Mouse (Mus musculus) T-cell, adult 2 months (primary cell): ENCODE measurements around the gene Ift57.

ENCODE experiments used
- DNase-seq: peaks from one replicate; pipeline ENCODE4 v3.0.0; 2022; ENCODE audit warnings: low spot score

Ift57 gene

DNA sequence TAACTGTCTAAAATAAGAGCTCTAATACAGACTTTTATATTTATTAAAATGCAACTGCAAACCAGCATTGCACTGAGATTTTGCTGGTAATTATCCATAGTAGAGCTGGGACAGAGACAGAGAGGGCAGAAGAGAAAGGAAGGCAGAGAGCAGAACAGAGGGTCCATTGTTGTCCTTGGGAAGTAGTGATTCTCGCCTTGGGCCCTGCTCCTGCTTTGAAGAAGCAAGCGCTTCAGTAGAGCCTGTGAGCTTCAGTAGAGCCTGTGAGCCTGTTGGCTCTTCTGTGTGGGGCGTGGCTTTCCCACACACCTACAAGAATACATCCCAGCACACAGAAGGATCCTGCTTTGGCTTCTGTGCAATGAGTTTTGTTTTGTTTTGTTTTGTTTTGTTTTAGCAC is 54.3 kb downstream of the Ift57 start:
- DNase-seq, result no peak

GRCm38 (mm10) chr16:49760517-49761203 is 61.6 kb downstream of the Ift57 start:
- DNase-seq, result no peak

DNA sequence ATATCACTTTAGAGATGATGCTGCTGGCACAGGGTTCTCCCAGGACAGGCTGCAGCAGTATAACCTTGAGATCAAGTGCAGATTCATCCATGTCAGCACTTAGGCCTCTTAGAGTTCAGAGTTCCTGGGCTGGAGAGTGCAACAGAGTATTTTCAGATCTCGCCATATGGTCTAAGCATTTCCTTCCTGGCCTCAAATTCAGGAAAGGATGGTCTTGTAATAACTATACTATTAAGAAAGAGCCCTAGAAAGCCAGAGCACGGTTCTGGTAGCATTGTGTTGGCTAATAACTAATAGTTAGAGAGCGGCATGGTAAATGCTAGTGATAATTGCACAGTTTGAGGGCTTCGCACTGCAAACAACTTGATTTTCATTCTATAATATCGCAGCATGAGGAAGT is 62.9 kb downstream of the Ift57 start:
- no peak for DNase-seq

- peak; percentile 75 for DNase-seq
Measured at GRCm38 (mm10) chr16:49766326-49766725, 67.3 kb downstream of the Ift57 start.

- no peak for DNase-seq
Measured at GRCm38 (mm10) chr16:49768491-49769031, 69.5 kb downstream of the Ift57 start.

GRCm38 (mm10) chr16:49769831-49770261 is 70.8 kb downstream of the Ift57 start:
- DNase-seq, result no peak

DNA sequence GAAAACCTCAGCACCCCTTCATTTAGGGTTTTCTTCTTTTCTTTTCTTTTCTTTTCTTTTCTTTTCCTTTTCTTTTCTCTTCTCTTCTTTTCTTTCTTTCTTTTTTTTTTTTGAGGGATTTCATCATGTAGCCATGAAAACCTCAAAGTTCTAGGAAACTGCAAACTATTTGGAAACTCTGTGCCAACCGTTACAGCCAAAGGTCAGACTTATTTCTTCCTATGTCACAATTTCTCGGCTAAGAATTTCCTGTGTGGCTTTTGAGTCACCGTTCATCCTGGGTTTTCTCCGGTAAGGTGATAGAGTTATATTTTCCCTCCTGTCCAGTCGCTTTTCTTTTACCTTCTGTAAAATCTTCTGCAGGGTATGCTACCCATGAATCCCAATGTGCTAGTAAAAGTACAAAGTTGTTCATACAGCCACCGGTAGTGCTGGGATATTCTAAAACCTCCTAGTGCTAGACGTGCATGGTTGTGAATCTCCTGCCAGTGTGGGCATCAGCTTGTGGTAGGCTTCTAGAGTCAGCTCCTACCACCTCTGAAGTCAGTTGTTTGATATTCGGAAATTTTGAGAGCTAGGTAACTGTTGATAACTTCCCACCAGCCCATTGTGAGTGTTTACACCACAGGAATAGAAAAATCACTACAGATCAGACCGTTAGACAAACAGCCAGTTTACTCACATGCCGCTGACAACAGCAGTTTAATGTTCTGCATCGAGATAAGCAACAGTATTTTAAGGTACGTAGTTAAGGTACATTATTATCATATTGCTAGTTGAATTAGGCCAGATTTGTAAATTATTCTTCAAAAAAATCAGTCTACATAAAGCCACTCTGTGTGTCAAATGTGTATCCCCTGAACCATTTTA is 71.5 kb downstream of the Ift57 start:
- no peak for DNase-seq

DNA sequence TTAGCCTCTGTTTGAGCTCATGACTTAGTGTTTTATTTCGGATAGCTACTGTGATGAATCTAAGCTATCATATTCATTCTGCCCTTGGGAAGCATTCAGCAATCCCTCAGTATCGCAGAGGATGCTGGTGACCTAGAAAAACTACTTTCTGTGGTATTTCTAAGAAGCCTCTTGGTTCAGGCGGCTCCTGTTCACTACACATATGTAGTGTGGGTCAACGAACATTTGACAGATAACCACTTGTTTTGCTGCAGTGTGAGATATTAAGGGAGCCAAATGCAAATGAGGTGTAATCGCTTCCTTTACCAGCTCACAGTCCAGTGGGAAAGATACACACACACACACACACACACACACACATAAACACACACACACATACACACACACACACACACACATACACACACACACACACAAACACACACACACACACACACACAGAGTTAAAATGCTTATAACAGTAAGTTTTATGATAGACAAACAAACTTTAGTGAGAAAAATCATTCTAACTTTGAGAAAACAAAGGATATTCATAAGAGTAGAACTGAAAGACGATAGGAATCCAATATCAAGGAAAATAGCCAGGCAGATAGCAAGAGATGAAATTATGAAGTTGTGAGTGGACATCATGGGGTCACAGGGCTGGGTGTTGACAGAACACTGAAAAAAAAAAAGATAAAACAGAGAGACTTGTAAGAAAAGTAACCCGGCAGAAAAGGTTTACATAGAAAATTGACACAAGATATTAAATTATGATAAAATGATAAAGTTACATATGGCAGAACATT is 72.8 kb downstream of the Ift57 start:
- no peak for DNase-seq

- no peak for DNase-seq
Measured at GRCm38 (mm10) chr16:49772576-49772975, 73.5 kb downstream of the Ift57 start.

- no peak for DNase-seq
Measured at GRCm38 (mm10) chr16:49773068-49773467, 74.0 kb downstream of the Ift57 start.

- no peak for DNase-seq
Measured at GRCm38 (mm10) chr16:49774059-49775001, 75.3 kb downstream of the Ift57 start.

- no peak for DNase-seq
Measured at GRCm38 (mm10) chr16:49775002-49775966, 76.3 kb downstream of the Ift57 start.

DNA sequence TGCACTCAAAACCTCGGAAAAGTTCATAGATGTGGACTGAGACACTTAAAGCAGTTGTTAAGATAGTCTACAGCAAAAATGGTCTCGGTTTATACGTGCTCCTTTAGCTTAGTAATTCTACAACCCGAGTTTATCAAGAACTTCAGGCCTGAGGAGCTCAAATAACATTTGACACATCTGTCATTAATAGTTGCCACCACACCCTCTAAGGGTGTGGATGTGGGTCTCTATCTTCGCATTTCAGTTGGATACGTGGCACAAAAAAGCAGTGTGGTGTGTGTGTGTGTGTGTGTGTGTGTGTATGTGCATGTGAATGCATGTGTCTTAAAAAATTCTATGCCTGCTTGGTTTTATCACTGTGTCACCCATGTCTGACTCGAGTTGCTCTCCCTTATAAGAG is 77.9 kb downstream of the Ift57 start:
- no peak for DNase-seq

DNA sequence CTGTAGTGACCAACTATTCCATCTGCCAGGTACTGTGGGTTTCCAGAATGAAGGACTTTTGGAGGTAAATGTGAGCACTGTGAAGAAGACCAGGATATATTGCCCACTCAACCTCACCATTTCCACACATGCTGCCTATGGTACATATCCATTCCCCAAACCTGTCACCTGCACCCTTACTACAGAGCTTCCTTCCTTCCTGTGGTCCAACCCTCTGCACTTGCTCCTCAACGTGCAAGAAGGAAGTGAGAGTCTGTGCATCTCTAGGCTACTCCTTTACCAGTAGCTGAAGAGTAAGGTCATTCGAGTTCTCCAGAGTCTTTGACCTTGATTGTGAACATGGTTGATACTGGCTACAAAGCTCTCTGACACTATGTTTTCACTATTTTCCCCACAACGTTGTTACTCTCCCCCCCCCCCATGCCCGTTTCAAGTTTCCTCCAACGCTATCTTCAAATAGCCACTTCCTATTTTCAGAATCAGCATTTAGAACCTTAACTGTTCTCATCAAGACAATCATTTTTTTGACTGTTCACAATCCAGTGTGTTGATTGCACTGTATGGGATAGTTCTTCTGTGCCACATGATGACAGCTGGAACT is 82.6 kb downstream of the Ift57 start:
- DNase-seq, result no peak

GRCm38 (mm10) chr16:49783369-49783768 is 84.3 kb downstream of the Ift57 start:
- no peak for DNase-seq

GRCm38 (mm10) chr16:49786116-49786515 is 87.1 kb downstream of the Ift57 start:
- no peak for DNase-seq

DNA sequence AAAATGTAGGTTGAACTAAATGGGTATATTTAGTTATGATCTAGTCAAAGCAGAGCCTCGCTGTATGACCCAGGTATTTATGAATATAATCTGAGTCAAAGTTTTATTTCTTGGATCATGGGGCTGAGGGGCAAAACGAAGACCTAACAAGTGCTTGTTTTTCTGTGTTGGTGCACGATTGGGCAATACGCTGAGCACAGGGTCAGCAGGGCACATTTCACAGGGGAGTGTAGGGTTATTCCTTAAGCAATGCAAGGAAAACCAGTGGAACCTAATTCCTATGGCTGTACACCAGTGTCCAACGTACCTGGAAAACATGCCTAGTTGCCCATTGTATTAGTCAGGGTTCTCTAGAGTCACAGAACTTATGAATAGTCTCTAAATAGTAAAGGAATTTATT is 88.7 kb downstream of the Ift57 start:
- no peak for DNase-seq

GRCm38 (mm10) chr16:49790575-49791465 is 91.8 kb downstream of the Ift57 start:
- peak; percentile 57 for DNase-seq
